Mouse (Mus musculus) layer of hippocampus, adult 11-12 months (tissue): ENCODE results near the gene Ppm1d.

Experiments used
- DNase-seq: peaks from one replicate; pipeline ENCODE4 v3.0.0; 2022; ENCODE audit warnings: low spot score

Gene Ppm1d

GRCm38 (mm10) chr11:85310713-85311574 is at the start of gene Ppm1d:
Gene Ppm1d (plus strand): TSS chr11:85311244.
- peak; percentile 99 for DNase-seq

GRCm38 (mm10) chr11:85264635-85265034 is 46.4 kb upstream of the Ppm1d start:
- no peak for DNase-seq

- DNase-seq = no peak
Observed at GRCm38 (mm10) chr11:85267393-85267792, 43.7 kb upstream of the Ppm1d start.

GRCm38 (mm10) chr11:85270631-85271030 is 40.4 kb upstream of the Ppm1d start:
- peak; percentile 15 for DNase-seq

GRCm38 (mm10) chr11:85273299-85273698 is 37.7 kb upstream of the Ppm1d start:
- no peak for DNase-seq

- DNase-seq = no peak
Observed at GRCm38 (mm10) chr11:85275151-85275550, 35.9 kb upstream of the Ppm1d start.

GRCm38 (mm10) chr11:85277609-85278008 is 33.4 kb upstream of the Ppm1d start:
- no peak for DNase-seq

- no peak for DNase-seq
Observed at GRCm38 (mm10) chr11:85278175-85278574, 32.9 kb upstream of the Ppm1d start.

- DNase-seq = no peak
Observed at GRCm38 (mm10) chr11:85281219-85281878, 29.7 kb upstream of the Ppm1d start.

- no peak for DNase-seq
Observed at GRCm38 (mm10) chr11:85297953-85298352, 13.1 kb upstream of the Ppm1d start.

GRCm38 (mm10) chr11:85299880-85300279 is 11.2 kb upstream of the Ppm1d start:
- no peak for DNase-seq

- no peak for DNase-seq
Observed at GRCm38 (mm10) chr11:85301161-85301560, 9.9 kb upstream of the Ppm1d start.

GRCm38 (mm10) chr11:85301836-85302235 is 9.2 kb upstream of the Ppm1d start:
- DNase-seq = no peak

- DNase-seq = no peak
Observed at GRCm38 (mm10) chr11:85306577-85307260, 4.3 kb upstream of the Ppm1d start.

GRCm38 (mm10) chr11:85308799-85309198 is 2.2 kb upstream of the Ppm1d start:
- no peak for DNase-seq

GRCm38 (mm10) chr11:85310407-85310712 is 684 bp upstream of the Ppm1d start:
- DNase-seq = no peak

GRCm38 (mm10) chr11:85311645-85312490 is 824 bp downstream of the Ppm1d start:
- DNase-seq = peak; percentile 40

- DNase-seq = peak; percentile 77
Observed at GRCm38 (mm10) chr11:85312818-85313217, 1.8 kb downstream of the Ppm1d start.

GRCm38 (mm10) chr11:85313361-85313760 is 2.3 kb downstream of the Ppm1d start:
- DNase-seq = no peak

- DNase-seq = no peak
Observed at GRCm38 (mm10) chr11:85323567-85324330, 12.7 kb downstream of the Ppm1d start.

GRCm38 (mm10) chr11:85328717-85329116 is 17.7 kb downstream of the Ppm1d start:
- no peak for DNase-seq
